Mouse (Mus musculus) heart, embryonic 12.5 days (tissue): ENCODE data around the gene Ugt1a7c. TPM values are rescaled to one million over a fixed set of nuclear protein-coding genes. Genes with fewer than 3 reads are reported as not detected.
"Not testable (repeated sequence)": the region's sequence is repeated elsewhere in the genome, so short reads cannot be mapped to it uniquely, and the experiment has no call there.

Experiments used
- ATAC-seq: fragments of 200-750 bp; cut with Nextera tagmentation; 2 replicates; pipeline ENCODE4 v1.8.0; 2017; ENCODE audit warnings: moderate TSS enrichment, moderate library complexity; ENCODE audit not compliant: insufficient number of reproducible peaks, low FRiP score
- H3K27ac ChIP-seq: fragments of 300-500 bp; sonication (generic); 2 replicates; pipeline ENCODE4 v1.5.1; 2016; ENCODE audit warnings: mild to moderate bottlenecking, moderate library complexity; ENCODE audit not compliant: poor library complexity, severe bottlenecking
- H3K27me3 ChIP-seq: fragments of 300-500 bp; sonication (generic); replicated peaks from 2 replicates; pipeline ENCODE4 v1.6.1; 2016; ENCODE audit warnings: mild to moderate bottlenecking, moderate library complexity
- H3K36me3 ChIP-seq: fragments of 300-500 bp; sonication (generic); 2 replicates; pipeline ENCODE4 v1.6.1; 2016; ENCODE audit warnings: mild to moderate bottlenecking, moderate library complexity
- H3K4me1 ChIP-seq: fragments of 300-500 bp; sonication (generic); replicated peaks from 2 replicates; pipeline ENCODE4 v1.6.1; 2016; ENCODE audit warnings: mild to moderate bottlenecking
- H3K4me2 ChIP-seq: fragments of 300-500 bp; sonication (generic); 2 replicates; pipeline ENCODE4 v1.6.1; 2016; ENCODE audit warnings: mild to moderate bottlenecking, moderate library complexity
- H3K4me3 ChIP-seq: fragments of 300-500 bp; sonication (generic); 2 replicates; pipeline ENCODE4 v1.5.1; 2016; ENCODE audit warnings: mild to moderate bottlenecking
- H3K9ac ChIP-seq: fragments of 300-500 bp; sonication (generic); 2 replicates; pipeline ENCODE4 v1.6.1; 2016; ENCODE audit warnings: mild to moderate bottlenecking, moderate library complexity
- H3K9me3 ChIP-seq: fragments of 300-500 bp; sonication (generic); replicated peaks from 2 replicates; pipeline ENCODE4 v1.6.1; 2016; ENCODE audit warnings: mild to moderate bottlenecking, moderate library complexity
- WGBS: fragments of 180-500 bp; shearing (Covaris S2); methylation state at CpG from one replicate; pipeline ENCODE4 v1.1.7; 2016; 5-methylcytosine and 5-hydroxymethylcytosine counted together
- polyA plus RNA-seq: library from polyadenylated mRNA; unstranded; fragments of >200 nt; fragmentation: Nextera tagmentation; extraction: Ambion mirVana; gene quantifications from 2 replicates; pipeline ENCODE4 v1.2.1, GENCODE M21; 2016

Ugt1a7c gene
- polyA plus RNA-seq, 1 experiment from 2014 or later: 0.78 TPM

- Histone ChIP-seq H3K4me3 (no peak overlapping the region), H3K27me3 (no peaks in the 10 kb centered on the region), H3K9ac (no peak overlapping the region), H3K4me1 (no peaks in the 10 kb centered on the region), H3K27ac (no peak overlapping the region), H3K9me3 (peaks cover 54% of the 10 kb centered on the region), H3K36me3 (no peaks in the 10 kb centered on the region), H3K4me2 (no peak overlapping the region)
- no peak for ATAC-seq
- 63% methylated on average over 10 of the region's 10 CpGs for WGBS
These were observed 120.9 kb downstream of the Ugt1a7c start for GRCm38 (mm10) chr1:88215466-88216380.

DNA sequence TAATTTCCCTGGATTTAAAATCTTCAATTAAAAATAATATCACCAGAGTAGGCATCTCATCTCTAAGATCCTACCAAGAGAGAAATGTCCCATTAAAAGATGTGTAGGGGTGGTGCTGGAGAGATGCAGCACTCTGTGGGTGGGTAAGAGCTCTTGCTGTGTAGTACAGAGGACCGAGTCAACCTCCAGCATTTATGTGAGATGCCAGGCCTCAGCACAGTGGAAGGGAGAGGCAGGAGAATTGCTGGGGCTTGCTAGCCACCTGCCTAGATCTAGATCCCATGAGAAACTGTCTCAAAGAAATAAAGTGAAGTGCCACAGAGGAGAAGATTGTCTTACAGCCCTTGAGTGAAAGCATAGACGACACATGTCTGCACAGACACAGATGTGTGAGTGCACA, 121.7 kb downstream of the Ugt1a7c start:
- Histone ChIP-seq H3K4me2 (no peak overlapping the region), H3K4me1 (no peaks in the 10 kb centered on the region), H3K36me3 (no peaks in the 10 kb centered on the region), H3K27ac (no peak overlapping the region), H3K27me3 (no peaks in the 10 kb centered on the region), H3K4me3 (no peak overlapping the region), H3K9me3 (peaks cover 53% of the 10 kb centered on the region), H3K9ac (no peak overlapping the region)
- 47% methylated on average over 2 of the region's 2 CpGs for WGBS
- no peak for ATAC-seq

GRCm38 (mm10) chr1:88217144-88217543, 122.3 kb downstream of the Ugt1a7c start:
- no peak for ATAC-seq
- no peak overlapping the region for H3K9ac ChIP-seq
- no peak overlapping the region for H3K27ac ChIP-seq
- no peak overlapping the region for H3K4me2 ChIP-seq
- 49% methylated on average over 2 of the region's 2 CpGs for WGBS
- no peak overlapping the region for H3K4me3 ChIP-seq
- no peaks in the 10 kb centered on the region for H3K36me3 ChIP-seq
- no peaks in the 10 kb centered on the region for H3K4me1 ChIP-seq
- peaks cover 47% of the 10 kb centered on the region for H3K9me3 ChIP-seq
- H3K27me3 ChIP-seq: no peaks in the 10 kb centered on the region

DNA sequence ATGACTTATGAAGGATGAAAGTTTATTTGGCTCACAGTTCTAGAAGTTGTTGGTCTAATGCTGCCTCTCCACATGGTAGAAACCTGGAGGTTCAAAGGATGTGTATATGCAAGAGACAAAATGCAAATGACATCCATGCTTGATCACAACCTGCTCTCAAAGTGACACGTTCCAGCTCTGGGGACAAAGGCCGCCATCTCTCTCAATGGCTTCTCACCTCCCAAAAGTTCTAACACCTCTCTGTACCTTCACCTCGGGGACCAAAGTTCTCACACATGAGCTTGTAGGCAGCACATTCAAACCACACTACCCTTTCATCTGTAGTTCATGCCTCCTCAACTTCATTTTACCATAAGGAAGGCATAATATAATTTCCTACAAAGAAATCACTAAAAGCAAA, 122.7 kb downstream of the Ugt1a7c start:
- ATAC-seq: no peak
- Histone ChIP-seq H3K36me3 (no peaks in the 10 kb centered on the region), H3K9ac (no peak overlapping the region), H3K4me2 (no peak overlapping the region), H3K27me3 (no peaks in the 10 kb centered on the region), H3K4me1 (no peaks in the 10 kb centered on the region), H3K4me3 (no peak overlapping the region), H3K27ac (no peak overlapping the region), H3K9me3 (peaks cover 43% of the 10 kb centered on the region)
- 34% methylated on average over 3 of the region's 3 CpGs for WGBS

DNA sequence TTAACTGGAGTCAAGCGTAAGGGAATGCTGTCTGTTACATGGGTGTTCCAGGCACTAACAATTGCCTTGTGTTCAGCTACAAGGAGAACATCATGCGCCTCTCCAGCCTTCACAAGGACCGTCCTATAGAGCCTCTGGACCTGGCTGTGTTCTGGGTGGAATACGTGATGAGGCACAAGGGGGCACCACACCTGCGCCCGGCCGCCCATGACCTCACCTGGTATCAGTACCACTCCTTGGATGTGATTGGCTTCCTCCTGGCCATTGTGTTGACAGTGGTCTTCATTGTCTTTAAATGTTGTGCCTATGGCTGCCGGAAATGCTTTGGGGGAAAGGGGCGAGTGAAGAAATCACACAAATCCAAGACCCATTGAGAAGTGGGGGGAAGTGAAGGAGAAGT, 123.2 kb downstream of the Ugt1a7c start:
- 66% methylated on average over 9 of the region's 9 CpGs for WGBS
- ATAC-seq: no peak
- no peak overlapping the region for H3K4me3 ChIP-seq

DNA sequence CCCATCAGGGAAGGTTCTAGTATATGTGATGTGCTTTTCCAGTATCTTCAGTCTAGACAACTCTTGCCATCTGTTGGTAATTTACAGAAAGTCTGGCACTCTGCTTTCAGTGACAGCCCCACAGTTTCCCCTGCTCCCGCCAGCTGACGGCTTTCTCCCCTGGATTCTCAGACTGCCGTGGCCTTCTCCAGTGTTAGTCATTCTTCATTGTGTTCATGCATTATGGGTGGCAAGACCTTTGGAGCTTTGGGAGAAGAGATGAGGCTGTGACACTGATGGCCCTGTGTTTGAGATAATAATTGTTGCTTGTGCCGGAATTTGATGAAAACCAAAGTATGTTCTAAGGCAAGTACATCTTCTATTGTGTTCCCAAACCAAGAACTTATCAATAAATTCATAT, 123.7 kb downstream of the Ugt1a7c start:
- Histone ChIP-seq H3K27me3 (no peaks in the 10 kb centered on the region), H3K9ac (no peak overlapping the region), H3K36me3 (no peaks in the 10 kb centered on the region), H3K4me3 (no peak overlapping the region), H3K4me1 (no peaks in the 10 kb centered on the region), H3K9me3 (peaks cover 37% of the 10 kb centered on the region), H3K27ac (no peak overlapping the region), H3K4me2 (no peak overlapping the region)
- no peak for ATAC-seq
- WGBS: 44% methylated on average over 4 of the region's 4 CpGs

More for the DNA sequence above, 123.2 kb downstream of the Ugt1a7c start:
- Histone ChIP-seq H3K36me3 (no peaks in the 10 kb centered on the region), H3K4me2 (no peak overlapping the region), H3K4me1 (no peaks in the 10 kb centered on the region), H3K9me3 (peaks cover 41% of the 10 kb centered on the region), H3K27ac (no peak overlapping the region), H3K27me3 (no peaks in the 10 kb centered on the region), H3K9ac (no peak overlapping the region)

GRCm38 (mm10) chr1:88219054-88219453, 124.2 kb downstream of the Ugt1a7c start:
- Histone ChIP-seq H3K27ac (no peak overlapping the region), H3K27me3 (no peaks in the 10 kb centered on the region), H3K4me3 (no peak overlapping the region), H3K36me3 (no peaks in the 10 kb centered on the region), H3K4me1 (no peaks in the 10 kb centered on the region), H3K4me2 (no peak overlapping the region), H3K9ac (no peak overlapping the region), H3K9me3 (peaks cover 32% of the 10 kb centered on the region)
- 11% methylated on average over 1 of the region's 1 CpGs for WGBS
- no peak for ATAC-seq

DNA sequence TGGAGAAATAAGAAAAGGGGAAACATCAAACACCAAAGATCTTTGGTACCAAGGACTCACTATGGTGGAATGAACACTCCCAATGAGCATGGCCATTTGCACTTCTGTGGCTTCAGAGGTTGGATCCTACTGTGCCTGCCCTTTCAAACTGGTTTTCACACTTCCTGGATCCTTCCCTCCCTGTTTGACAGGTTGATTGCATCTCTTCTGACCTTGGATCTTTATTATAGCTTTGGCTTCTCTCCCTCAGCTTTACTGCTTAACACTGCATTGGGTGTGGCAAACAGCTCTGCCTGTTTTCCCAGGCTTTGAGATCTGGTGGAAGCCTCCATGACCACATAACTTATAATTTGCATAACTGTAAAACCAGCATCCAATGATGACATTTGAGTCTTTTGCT, 125.5 kb downstream of the Ugt1a7c start:
- Histone ChIP-seq H3K4me3 (no peak overlapping the region), H3K4me2 (no peak overlapping the region), H3K4me1 (no peaks in the 10 kb centered on the region), H3K9me3 (peaks cover 23% of the 10 kb centered on the region), H3K36me3 (no peaks in the 10 kb centered on the region), H3K27ac (no peak overlapping the region), H3K27me3 (no peaks in the 10 kb centered on the region), H3K9ac (no peak overlapping the region)
- ATAC-seq: no peak

GRCm38 (mm10) chr1:88222216-88222615, 127.4 kb downstream of the Ugt1a7c start:
- Histone ChIP-seq H3K36me3 (no peaks in the 10 kb centered on the region), H3K9ac (no peak overlapping the region)
- WGBS: 40% methylated on average over 2 of the region's 2 CpGs

DNA sequence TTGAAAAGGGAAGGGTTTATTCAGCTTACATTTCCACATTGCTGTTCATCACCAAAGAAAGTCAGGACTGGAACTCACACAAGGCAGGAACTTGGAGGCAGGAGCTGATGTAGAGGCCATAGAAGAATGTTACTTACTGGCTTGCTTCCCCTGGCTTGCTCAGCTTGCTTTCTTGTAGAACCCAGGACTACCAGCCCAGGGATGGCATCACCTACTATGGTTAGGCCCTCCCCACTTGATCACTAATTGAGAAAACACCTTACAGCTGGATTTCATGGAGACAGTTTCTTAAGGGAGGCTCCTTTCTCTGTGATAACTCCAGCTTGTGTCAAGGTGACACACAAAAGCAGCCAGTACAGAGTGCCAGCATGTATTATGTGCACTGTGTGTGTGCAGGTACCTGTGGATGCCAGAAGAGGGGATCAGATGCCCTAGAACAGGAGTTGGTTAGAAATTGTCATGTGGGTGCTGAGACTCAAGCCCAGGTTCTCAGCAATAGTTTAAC, 128.2 kb downstream of the Ugt1a7c start:
- H3K27me3 ChIP-seq, H3K4me2 ChIP-seq, H3K4me1 ChIP-seq, ATAC-seq, H3K27ac ChIP-seq, H3K36me3 ChIP-seq, H3K4me3 ChIP-seq, H3K9ac ChIP-seq: not testable (repeated sequence)
- H3K9me3 ChIP-seq: peaks cover 25% of the 10 kb centered on the region

More at GRCm38 (mm10) chr1:88222216-88222615, 127.4 kb downstream of the Ugt1a7c start:
- Histone ChIP-seq H3K4me3 (no peak overlapping the region), H3K27me3 (no peaks in the 10 kb centered on the region), H3K27ac (no peak overlapping the region), H3K4me2 (no peak overlapping the region), H3K9me3 (peaks cover 23% of the 10 kb centered on the region), H3K4me1 (no peaks in the 10 kb centered on the region)
- no peak for ATAC-seq

DNA sequence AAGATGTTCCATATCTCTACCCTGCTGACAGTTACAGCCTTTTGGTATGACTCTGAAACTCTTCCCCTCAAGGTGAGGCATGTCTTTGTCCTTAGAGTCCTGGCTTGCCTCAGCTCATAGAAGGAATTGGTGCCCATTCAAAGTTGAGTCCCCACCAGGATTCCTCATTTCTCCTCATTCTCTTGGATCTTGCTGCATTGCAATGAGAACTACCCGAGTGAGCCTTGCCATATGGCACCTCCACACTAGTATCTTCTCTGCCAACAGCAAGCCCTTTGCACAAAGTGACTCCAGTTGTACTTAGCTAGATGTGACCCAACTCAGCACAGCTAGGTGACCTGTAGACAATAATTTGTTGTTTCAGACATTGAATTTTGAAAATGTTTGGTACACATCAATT, 128.7 kb downstream of the Ugt1a7c start:
- Histone ChIP-seq H3K4me1 (no peaks in the 10 kb centered on the region), H3K4me2 (no peak overlapping the region), H3K27ac (no peak overlapping the region), H3K4me3 (no peak overlapping the region), H3K9me3 (peaks cover 31% of the 10 kb centered on the region), H3K27me3 (no peaks in the 10 kb centered on the region), H3K36me3 (no peaks in the 10 kb centered on the region), H3K9ac (no peak overlapping the region)
- WGBS: 49% methylated on average over 1 of the region's 1 CpGs
- no peak for ATAC-seq
